Mouse (Mus musculus): ENCODE measurements around the gene Fam83c. TPM values are rescaled to one million over a fixed set of nuclear protein-coding genes. Genes with fewer than 3 reads are reported as not detected.
A peak's percentile ranks its signal among the peaks of the same experiment; 100 is the strongest.
"Not testable (repeated sequence)": the region's sequence is repeated elsewhere in the genome, so short reads cannot be mapped to it uniquely, and the experiment has no call there.

Fam83c gene
- total RNA-seq (2021), result not detected

DNA sequence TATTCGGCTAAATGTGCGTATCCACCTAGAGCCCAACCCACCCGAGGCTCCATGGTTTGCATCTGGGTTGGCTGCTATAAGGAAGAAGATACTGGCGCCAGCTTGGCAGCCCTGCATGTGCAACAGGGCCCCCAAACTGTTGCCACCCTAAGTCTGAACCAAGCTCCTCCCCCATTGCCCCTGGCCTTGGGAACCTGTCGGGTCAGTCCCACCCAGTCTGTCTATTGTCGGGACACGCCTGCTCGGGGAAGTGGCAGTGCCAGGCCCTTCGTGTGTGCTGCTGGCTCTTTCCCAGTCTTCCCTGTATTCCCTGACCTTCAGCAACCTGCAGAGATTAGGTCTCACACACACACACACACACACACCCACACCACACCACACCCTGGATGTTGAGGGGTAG, at the start of gene Fam83c:
Fam83c (minus strand) TSS at position 123 of the 400 bp plus-strand sequence.
- intact Hi-C loops (cut with DNase I), result no loop called here
- DNase-seq, result no peak

DNA sequence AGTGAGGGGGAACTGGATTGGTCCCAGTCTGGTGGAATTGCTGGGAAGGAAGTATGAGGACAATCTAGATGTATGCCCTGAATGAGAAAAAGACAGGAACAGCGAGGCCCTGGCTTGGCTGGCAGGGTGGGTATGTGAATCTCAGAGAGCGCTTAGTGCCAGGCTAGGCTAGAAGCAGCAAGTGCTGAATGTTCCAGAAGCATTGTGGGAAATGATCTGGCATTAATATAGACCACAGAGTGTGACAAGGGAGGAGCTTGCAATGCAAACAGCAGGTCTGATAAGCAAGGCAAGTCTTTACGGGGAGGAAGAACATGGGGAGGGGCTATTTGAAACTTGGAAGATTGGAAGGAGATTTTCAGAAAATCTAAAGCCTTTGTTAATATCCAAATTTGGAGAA, 47.4 kb upstream of the Fam83c start:
- peak in 1 of 2 experiments; percentile 12 for DNase-seq
- intact Hi-C loops (cut with DNase I), result no loop called here

DNA sequence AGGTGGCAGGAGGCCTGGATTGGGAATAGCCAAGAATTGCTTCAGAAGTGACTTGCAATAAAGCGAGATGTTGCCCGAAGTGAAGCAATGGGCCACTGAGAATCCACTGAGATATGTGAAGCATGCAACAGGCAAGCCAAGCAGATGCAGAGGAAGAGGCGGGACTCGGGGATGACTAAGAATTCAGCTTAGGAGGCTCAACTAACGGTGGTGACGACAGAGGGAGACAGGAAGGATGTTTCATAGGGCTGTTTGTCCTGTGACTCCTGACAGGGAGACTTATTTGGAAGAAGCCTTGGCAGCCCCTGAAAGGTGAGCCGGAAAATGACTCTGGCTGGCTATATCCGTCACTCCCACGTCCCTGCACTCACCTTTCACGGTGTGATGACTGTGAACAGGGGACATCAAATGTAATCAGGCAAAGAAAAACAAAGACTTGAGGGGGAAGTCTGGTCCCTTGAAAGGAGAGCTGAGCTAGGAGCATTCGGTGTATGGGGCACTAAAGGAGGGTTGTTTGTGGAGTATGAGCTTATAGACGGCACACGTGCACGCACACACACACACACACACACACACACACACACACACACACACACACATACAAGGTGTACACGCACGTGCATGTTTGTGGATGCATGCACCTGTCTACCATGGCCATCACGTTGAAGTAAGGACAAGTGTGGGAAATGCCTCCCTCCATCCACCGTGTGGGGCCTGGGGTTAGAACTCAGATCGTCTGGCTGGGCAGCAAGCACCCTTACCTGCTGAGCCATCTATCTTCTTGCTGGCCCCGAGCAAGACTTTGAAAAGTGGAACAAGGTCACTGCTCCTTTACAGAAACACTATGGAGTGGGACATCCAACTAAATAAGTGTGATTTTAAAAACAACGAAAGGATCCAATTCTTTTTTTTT, 44.6 kb upstream of the Fam83c start:
- intact Hi-C loops (cut with DNase I), result no loop called here
- DNase-seq, result peak; percentile 11 to 28

DNA sequence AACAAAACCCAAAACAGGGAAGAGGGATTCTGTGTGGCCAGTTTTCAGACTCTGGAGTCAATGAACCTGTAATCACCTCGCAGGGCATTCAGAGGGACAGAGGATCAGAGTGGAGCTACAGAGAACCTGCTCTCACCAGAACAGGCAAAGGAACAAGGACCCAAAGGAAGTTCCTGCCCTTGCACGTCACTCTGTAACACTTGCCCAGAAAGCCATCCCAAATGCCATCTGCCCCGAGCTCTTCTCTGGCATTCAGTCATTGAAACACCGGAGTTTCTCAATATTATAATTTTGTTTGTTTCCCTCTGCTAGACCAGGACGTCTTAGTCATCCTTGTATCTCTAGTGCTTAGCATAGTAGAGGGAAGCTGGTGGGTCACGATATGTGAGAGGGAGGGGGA, 39.0 kb upstream of the Fam83c start:
- intact Hi-C loops (cut with DNase I), result no loop called here
- DNase-seq, result no peak

DNA sequence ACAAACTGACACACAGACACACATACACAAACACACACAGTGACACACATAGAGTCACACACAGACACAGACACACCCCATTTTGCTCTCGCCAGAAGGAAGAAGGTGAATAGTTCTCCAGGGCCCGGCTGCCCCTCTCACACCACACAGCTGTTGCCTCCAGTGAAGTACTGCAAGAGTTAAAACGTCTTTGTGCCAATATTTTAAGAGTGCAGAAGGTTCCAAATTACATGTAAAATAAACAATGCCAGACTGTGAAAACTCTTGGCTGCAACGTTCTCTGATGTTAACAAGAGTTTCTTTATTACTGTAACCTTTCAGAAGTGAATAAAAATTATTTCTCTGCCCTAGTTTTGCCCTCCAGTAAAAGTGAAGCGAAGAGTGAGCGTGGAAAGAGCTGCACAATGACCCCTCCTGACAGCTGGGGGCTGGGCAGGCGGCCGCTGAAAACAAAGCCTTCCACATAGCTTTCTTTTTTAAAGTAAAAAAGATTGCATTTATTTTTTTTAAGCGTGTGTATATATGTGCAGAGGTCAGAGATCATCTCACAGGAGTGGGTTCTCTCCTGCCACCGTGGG, 38.4 kb upstream of the Fam83c start:
- DNase-seq, result no peak
- intact Hi-C loops (cut with DNase I), result no loop called here

DNA sequence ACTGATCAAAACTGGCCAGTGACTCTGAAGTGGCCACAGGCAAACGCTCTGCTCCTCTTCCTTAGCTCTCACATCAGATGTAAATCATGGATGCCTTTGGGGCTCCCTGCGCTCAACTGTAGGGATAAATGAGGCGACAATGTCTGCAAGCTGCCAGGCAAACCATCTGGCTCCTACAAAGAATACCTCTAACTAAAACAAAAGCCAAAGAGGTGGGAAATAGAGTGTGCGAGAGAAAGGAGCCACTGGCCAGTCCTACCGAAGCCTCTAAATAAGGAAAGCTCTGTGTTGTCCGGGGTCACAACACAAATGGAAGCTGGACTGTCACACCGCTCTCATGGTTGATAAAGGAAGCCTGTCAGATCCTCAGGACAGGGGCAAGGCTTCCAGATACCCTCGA, 37.8 kb upstream of the Fam83c start:
- intact Hi-C loops (cut with DNase I), result no loop called here
- no peak for DNase-seq

DNA sequence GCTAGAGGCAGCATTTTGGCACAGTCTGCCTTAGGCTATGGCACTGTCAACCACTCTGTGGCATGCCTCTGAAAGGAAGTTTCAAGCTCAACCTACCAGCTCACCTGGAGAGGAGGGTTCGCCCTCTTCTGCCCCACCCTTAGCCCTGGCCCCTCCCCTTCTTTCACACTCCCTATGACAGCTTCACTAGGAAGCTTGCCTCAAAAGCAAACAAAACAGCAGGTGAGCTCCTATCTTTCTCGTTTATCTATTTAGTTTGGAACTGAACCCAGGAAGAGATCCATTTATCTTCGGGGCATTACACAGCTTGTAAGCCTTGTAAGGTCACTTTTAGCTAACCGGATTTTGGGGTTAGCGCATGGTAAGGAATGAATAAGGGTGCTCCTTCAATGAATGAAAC, 35.1 kb upstream of the Fam83c start:
- intact Hi-C loops (cut with DNase I), result no loop called here
- no peak for DNase-seq

DNA sequence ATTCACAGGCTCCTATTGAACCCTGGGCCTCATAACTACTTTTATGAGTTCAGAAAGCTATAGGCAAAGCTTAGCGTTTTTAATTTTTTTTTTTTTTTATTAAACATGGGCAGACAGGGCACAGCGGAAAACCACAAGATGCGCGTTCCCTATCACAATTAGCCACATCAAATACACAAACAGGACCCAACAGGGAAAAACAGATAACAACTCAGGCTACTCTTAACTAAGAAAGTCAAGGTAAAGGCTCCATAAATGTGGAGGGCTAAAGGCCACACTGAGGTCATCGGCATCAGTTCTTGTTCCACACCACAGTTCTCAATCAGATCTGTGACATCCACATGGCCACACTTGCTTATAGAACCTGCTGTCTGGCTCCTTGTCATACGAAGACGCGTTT, 33.7 kb upstream of the Fam83c start:
- intact Hi-C loops (cut with DNase I), result no loop called here
- DNase-seq, result no peak

DNA sequence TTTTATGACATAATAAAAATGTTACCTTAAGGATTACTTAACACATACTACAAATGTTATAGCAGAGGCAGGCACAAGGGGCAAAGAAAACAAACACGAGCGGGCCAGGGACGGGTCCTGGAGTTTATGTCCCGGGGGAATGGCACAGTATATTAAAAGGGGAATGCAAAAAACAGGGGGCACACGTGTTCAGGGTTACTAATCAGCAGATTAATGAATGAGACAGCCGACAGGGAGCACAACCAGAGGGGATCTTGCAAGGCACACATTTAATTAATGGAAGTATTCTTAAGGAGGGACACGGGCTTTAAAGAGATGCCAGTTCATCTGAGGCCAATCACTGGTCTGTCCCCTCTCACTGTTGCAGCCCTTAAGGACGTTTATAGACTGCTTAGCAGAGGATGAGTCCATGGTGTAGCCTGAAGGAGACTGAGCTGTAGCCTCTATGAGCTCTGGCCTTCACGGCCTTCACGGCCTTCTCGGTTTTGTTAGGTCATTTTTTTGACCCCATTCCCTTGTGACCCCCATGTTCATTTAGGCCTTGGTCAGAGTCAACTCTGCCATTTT, 28.7 kb upstream of the Fam83c start:
- intact Hi-C loops (cut with DNase I), result no loop called here
- DNase-seq, result no peak

DNA sequence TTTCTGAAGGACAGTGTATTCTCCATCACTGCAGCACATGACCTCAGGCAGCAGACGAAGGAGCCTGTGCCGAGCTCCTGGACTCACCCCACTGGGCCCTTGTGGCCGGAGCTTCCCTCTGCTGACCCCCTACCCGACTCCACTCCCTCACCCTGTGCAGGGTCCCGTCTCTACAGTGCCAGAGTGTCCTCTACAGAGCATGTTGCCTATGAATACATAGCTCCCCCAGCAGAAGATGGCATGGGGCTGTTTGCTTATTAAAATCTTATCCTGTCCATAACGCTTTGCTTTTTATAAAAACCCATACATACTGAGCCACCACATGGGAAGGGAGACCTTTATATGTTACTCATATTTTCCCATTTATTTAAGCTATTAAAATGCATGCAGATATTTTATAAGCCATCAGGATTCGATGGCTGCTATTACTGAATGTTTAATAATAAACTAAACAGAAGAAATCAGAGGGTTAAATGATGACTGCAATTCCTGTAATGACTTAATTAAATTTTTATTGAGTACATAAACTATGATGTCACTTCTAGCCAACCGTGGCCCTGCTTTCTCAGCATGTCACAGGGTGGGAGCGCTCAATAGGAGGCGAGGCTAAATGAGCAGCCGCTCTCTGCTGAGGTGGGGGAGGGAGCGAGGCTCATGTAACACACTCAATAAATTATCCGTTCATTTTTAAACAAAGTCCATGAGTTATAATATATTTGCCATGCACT, 28.1 kb upstream of the Fam83c start:
- intact Hi-C loops (cut with DNase I), result no loop called here
- DNase-seq, result no peak

DNA sequence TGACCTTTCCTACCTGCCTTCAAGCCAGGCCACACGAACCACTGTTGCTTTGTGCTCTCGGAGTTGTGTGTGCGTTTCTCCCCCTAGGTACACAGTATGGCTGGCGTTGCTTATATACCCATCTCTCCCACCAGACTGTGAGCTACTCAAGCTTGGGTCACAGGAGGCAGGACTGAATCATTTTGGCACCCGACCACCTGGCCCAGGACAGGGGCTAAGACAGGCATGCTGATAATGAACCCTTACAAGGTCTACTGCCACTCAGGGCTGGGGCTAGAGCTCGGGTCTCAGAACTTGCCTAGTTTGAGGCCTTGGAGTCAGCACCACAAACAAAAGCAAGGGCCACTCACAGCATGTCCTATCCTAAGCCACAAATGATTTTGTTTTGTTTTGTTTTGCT, 26.9 kb upstream of the Fam83c start:
- intact Hi-C loops (cut with DNase I), result no loop called here
- peak; percentile 12 to 18 for DNase-seq

DNA sequence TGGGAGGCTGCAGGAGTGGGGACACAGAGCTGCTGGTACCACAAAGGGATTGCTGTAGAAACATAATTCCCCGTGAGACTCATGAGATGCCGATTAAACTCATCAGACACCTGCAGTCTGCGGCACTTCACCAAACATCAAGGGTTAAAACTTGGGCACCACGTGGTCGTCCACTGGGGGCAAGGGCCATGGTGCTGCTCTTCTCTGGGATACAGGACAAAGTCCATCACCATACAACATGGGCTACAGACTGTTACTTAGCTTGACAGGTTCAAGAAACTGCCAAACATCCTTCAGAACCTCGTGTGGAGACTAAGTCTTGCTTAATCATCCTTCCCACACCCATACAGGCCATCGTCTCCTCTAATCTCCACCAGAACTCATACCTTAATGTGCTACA, 25.4 kb upstream of the Fam83c start:
- DNase-seq, result no peak
- intact Hi-C loops (cut with DNase I), result no loop called here

DNA sequence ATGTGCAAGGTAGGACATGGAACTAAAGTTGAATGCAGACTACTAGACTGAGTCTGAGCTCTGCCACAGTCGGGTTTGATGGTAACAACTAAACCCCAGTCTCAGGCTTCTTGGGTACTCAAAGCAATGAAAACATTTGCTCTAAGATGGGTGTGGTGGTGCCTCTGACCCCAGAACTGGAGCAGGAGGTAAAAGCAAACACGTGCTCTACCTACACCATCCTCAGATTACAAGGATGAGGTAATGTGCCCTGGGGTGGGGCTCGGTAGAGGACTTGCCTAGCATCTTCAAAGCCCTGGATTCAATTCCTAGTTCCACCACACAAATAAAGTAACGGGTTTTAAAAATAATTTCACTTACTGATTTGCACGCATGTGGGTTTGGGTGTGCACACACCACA, 17.9 kb upstream of the Fam83c start:
- intact Hi-C loops (cut with DNase I), result no loop called here
- DNase-seq, result no peak

DNA sequence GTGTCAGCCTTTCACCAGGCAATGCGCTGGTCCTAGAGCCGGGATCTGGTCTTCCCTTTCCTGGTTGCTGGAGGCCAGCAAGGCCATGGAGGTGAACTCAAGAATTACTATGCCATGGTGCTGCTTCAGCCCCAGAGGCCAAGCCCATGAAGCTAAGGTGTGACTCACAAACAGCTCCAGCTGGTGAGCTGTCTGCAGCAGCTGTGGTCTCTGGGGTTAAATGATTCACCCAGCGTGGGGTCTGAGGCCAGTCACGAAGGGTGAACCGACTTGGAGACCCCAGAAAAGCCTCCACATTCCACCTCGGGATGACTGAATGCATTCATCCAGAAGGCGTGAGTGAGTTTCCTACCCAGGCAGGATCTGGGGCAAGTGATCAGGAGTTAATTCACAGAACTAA, 15.5 kb upstream of the Fam83c start:
- intact Hi-C loops (cut with DNase I), result no loop called here
- no peak for DNase-seq

DNA sequence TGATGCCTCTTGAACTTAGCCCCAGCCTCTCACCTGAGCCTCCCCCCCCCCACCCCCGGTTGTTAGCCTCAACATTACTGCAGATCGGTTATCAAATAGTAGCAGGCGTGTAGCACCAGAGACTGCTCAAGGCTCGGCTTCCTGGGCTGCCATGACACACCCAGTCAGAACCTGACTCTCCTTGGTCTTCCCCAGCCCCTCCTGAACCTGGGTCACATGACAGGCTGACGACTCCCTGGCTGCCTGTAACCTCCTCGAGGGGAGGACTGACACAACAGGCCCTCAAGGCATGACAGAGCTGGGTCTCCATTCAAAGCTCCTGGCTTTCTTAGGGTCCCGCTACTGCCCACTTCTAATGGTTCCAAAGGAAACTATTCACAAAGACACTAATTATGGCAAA, 14.8 kb upstream of the Fam83c start:
- intact Hi-C loops (cut with DNase I), result no loop called here
- DNase-seq, result no peak

DNA sequence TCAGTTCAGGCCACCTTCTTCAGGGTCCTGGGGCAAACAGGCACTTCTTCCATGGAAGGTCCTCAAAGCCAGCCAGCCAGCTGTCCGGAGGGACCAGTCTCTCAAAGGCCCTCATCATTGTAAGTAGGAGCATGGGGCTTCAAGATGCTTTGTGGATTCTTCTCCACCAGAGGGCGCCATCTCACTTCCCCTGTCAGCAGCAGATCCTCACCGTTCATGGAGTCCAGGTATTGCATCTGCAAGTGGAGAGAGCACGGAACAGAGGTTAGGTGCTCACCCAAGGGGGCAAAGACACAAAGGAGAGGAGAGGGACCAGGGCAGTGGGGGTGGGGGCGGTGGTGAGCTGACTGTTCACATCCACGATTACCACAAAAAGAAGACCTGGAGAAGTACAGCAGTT, 13.6 kb upstream of the Fam83c start:
- DNase-seq, result peak; percentile 74 to 87
- intact Hi-C loops (cut with DNase I), result no loop called here

DNA sequence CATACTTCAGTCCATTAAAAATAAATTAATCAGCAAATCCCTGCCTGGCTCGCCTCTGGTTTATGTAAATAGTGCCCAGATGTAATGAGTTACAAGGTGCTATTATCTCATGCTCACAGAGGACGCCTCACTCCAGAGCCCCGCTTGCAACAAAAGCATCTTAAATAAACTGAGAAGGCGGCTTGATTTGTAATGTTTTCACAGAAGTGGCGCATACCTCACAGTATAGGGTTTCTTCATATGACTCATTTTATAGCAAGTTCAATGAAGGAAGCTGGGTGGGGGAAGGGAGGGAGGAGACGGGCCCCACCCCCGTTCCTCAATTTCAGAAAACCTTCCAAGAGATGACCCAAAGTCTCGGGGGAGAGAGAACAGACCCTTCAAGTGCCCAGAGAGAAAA, 12.3 kb upstream of the Fam83c start:
- intact Hi-C loops (cut with DNase I), result loop anchor here (1.0 kb wide), 1 partner anchor 99 kb away; no protein-coding TSS in a partner anchor
- no peak for DNase-seq

DNA sequence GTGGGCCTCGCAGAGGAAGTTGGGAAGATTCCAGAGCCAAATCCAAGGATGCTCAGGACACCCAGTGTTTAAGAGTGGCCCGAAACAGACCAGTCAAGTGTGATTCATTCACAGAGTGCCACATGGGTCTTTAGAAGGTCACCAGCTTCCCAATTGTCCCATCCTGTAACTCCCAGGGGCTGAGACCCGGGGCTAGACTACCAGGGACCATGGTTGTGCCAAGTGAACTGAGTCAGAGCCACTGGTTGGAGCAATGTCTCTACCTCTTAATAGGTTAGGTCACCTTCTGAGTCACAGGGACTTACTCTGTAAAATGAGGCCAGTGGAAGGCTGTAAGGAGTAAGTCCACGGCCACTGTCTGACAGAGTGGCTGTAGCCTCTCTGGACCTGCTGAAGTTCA, 4.3 kb upstream of the Fam83c start:
- DNase-seq, result no peak
- intact Hi-C loops (cut with DNase I), result no loop called here

DNA sequence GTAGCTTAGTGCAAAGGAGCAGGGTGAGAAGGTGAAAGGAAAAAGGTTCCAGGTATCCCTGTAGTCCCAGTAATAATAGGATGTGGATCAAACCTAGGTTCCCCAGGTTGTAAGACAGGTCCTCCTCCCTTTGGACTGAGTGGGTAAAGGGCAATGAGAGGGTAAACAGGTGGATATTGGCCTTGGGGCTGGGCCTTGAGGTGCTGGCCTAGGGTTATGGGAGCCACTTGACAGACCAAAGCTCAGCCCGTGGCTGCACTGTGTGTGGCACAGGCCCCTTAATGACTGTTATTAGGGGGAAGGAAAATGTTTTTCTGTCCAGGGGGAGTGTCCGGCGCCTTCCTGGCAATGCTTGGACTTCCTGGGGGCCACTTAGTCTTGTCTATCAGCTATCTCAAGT, 3.3 kb upstream of the Fam83c start:
- intact Hi-C loops (cut with DNase I), result no loop called here
- no peak for DNase-seq

DNA sequence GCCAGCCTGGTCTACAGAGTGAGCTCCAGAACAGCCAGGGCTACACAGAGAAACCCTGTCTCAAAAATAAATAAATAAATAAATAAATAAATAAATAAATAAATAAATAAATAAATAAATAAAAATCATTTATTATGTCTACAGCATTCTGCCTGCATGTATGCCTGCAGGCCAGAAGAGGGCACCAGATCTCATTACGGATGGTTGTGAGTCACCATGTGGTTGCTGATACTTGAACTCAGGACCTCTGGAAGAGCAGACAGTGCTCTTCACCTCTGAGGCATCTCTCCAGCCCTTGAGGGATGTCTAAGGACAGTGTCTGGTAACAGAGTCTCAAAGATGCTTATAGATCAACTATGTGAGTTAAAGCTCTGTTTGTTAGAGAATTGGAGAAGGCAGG, 2.6 kb downstream of the Fam83c start:
- DNase-seq; intact Hi-C loops (cut with DNase I): not testable (repeated sequence)

DNA sequence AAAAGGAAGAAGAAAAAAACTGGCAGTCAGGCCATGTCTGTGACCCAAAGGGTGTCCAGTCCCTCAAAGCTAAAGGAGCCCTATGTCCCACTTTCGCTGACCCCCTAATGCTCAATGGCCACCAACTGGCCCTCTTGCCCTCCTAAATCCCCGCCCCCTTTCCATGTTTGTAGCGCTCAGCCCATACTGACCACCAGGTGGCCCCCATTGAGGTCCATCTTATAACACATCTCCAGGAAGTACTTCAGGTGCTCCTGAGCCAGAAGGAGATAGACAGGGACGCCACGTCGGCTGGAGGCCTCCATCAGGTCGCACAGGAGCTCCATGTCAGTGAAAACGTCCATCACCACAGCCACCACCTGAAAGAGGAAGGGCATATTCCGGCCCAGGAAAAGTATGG, 3.4 kb downstream of the Fam83c start:
- intact Hi-C loops (cut with DNase I), result no loop called here
- DNase-seq, result no peak
